Mouse (Mus musculus): Measurements from ENCODE around the gene Rexo1. TPM values are rescaled to one million over a fixed set of nuclear protein-coding genes. Genes with fewer than 3 reads are reported as not detected.

Rexo1 gene
- total and polyA plus RNA-seq, 3 experiments, result 11.6 to 19.8 (median 12.3) TPM

DNA sequence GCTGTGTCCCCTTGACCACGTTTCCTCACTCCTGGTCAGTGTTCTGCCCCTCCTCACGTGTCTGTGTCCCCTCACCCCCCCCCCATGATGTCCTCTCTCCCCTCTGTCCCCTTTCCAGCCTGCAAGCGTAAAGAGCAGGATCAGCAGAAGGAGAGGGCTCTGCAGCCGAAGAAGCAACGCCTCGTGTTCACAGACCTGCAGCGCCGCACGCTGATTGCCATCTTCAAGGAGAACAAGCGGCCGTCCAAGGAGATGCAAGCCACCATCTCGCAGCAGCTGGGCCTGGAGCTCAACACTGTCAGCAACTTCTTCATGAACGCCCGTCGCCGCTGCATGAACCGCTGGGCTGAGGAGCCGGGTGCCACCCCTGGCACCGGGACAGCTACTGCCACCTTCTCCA is 47.6 kb downstream of the Rexo1 start:
- WGBS, result 12% methylated on average over 19 of the region's 19 CpGs
- H3K79me2 ChIP-seq (replicated peaks; ENCODE audit: control insufficient read depth, insufficient read depth, low read length), result no peaks in the 10 kb centered on the region
- no peaks in the 10 kb centered on the region for H3K36me3 ChIP-seq (ENCODE audit: control insufficient read depth, insufficient read depth, low read length)
- intact Hi-C loops (cut with DNase I), result no loop called here
- H3K9ac ChIP-seq (ENCODE audit: low read depth, low read length), result no peak overlapping the region
- no peak for DNase-seq
- H3K4me3 ChIP-seq, result no peak overlapping the region
- H3K27ac ChIP-seq, result no peak overlapping the region
- no peaks in the 10 kb centered on the region; the same call in 1 of the 2 replicates for H3K27me3 ChIP-seq (ENCODE audit: control insufficient read depth, insufficient read depth, low read length)
- no peaks in the 10 kb centered on the region; the same call in 1 of the 2 replicates for H3K4me1 ChIP-seq (ENCODE audit: control insufficient read depth, insufficient read depth, low read length)
- TF ChIP-seq CTCF (IDR thresholded peaks at IDR 0.05) (no peak), EP300 (IDR thresholded peaks at IDR 0.05; ENCODE audit: insufficient read depth, low read depth, low read length) (no peak), POLR2A (IDR thresholded peaks at IDR 0.05; ENCODE audit: insufficient read depth, low read depth, low read length) (no peak)

GRCm38 (mm10) chr10:80510273-80510660 is 51.1 kb downstream of the Rexo1 start:
- 59% methylated on average over 10 of the region's 10 CpGs for WGBS
- TF ChIP-seq CTCF (IDR thresholded peaks at IDR 0.05) (no peak), POLR2A (IDR thresholded peaks at IDR 0.05; ENCODE audit: insufficient read depth, low read depth, low read length) (no peak), EP300 (IDR thresholded peaks at IDR 0.05; ENCODE audit: insufficient read depth, low read depth, low read length) (no peak)
- intact Hi-C loops (cut with DNase I), result no loop called here
- no peak overlapping the region for H3K9ac ChIP-seq (ENCODE audit: low read depth, low read length)
- H3K79me2 ChIP-seq (replicated peaks; ENCODE audit: control insufficient read depth, insufficient read depth, low read length), result no peaks in the 10 kb centered on the region
- H3K4me1 ChIP-seq (ENCODE audit: control insufficient read depth, insufficient read depth, low read length), result no peaks in the 10 kb centered on the region; the same call in 1 of the 2 replicates
- H3K4me3 ChIP-seq, result no peak overlapping the region
- no peaks in the 10 kb centered on the region for H3K36me3 ChIP-seq (ENCODE audit: control insufficient read depth, insufficient read depth, low read length)
- no peak for DNase-seq
- peaks cover 3% of the 10 kb centered on the region; the same call in 1 of the 2 replicates for H3K27me3 ChIP-seq (ENCODE audit: control insufficient read depth, insufficient read depth, low read length)
- no peak overlapping the region for H3K27ac ChIP-seq

- peak; percentile 99 for TF ChIP-seq CTCF (IDR thresholded peaks at IDR 0.05)
- TF ChIP-seq EP300 (IDR thresholded peaks at IDR 0.05; ENCODE audit: insufficient read depth, low read depth, low read length), result peak; percentile 74; the same call in 1 of the 2 replicates
- no peak for TF ChIP-seq POLR2A (IDR thresholded peaks at IDR 0.05; ENCODE audit: insufficient read depth, low read depth, low read length)
- H3K36me3 ChIP-seq (ENCODE audit: control insufficient read depth, insufficient read depth, low read length), result no peaks in the 10 kb centered on the region
- peaks cover 3% of the 10 kb centered on the region; the same call in 1 of the 2 replicates for H3K27me3 ChIP-seq (ENCODE audit: control insufficient read depth, insufficient read depth, low read length)
- H3K9ac ChIP-seq (ENCODE audit: low read depth, low read length), result peak overlapping the region; percentile 69
- 7% methylated on average over 20 of the region's 20 CpGs for WGBS
- peak; percentile 76 to 85 for DNase-seq
- peak overlapping the region; percentile 50 for H3K4me3 ChIP-seq
- no peaks in the 10 kb centered on the region; the same call in 1 of the 2 replicates for H3K4me1 ChIP-seq (ENCODE audit: control insufficient read depth, insufficient read depth, low read length)
- intact Hi-C loops (cut with DNase I), result loop anchor here (1.0 to 5.0 kb wide), 3 partner anchors 48 to 132 kb away; no protein-coding TSS in a partner anchor
- no peak overlapping the region for H3K27ac ChIP-seq
- no peaks in the 10 kb centered on the region for H3K79me2 ChIP-seq (replicated peaks; ENCODE audit: control insufficient read depth, insufficient read depth, low read length)
These were observed 51.7 kb downstream of the Rexo1 start for GRCm38 (mm10) chr10:80509412-80510272.

DNA sequence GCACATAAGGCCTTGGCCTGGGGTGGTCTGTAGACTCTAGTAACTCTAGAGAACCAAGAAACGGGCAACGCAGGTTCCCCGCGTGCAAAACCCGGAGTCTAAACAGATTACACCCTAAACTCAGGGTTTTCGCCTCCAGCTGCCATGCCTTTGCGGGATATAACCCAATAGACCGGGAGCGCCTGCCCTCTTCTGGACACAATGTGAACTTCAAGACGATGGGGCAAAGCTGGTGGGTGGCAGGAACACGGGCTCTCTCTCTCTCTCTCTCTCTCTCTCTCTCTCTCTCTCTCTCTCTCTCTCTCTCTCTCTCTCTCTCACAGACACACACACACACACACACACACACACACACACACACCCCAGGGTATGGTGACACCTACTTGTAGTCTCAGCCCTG is 55.1 kb downstream of the Rexo1 start:
- TF ChIP-seq CTCF (IDR thresholded peaks at IDR 0.05) (peak; percentile 71), EP300 (IDR thresholded peaks at IDR 0.05; ENCODE audit: insufficient read depth, low read depth, low read length) (no peak)
- Histone ChIP-seq H3K4me1 (ENCODE audit: control insufficient read depth, insufficient read depth, low read length) (no peaks in the 10 kb centered on the region; the same call in 1 of the 2 replicates), H3K27ac (no peak overlapping the region), H3K9ac (ENCODE audit: low read depth, low read length) (no peak overlapping the region), H3K4me3 (no peak overlapping the region), H3K79me2 (replicated peaks; ENCODE audit: control insufficient read depth, insufficient read depth, low read length) (no peaks in the 10 kb centered on the region), H3K27me3 (ENCODE audit: control insufficient read depth, insufficient read depth, low read length) (peaks cover 12% of the 10 kb centered on the region), H3K36me3 (ENCODE audit: control insufficient read depth, insufficient read depth, low read length) (no peaks in the 10 kb centered on the region)
- peak; percentile 41 to 79 for DNase-seq
- intact Hi-C loops (cut with DNase I), result loop anchor here (5.0 kb wide), 2 partner anchors 51 to 129 kb away; no protein-coding TSS in a partner anchor
- WGBS, result 0% methylated on average over 11 of the region's 11 CpGs

DNA sequence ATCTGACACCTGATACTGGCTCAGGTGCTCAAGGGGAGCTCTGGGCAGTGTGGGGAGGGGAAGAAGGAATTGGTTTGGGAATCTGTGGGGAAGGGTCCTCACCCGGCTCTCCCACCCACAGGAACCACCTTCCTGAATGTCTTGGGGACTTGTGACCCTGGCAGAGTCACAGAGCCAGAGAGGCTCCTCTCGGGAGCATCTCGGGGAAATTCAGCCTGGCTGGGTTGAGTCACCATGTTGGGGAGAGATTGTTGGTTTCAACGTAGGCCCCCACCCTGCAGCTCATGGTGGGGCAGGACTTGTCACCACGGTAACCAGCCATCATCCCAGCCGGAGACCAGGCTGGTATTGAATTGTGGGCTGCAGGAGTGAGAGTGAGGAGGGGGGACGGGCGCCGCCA is 56.6 kb downstream of the Rexo1 start:
- no peak overlapping the region for H3K27ac ChIP-seq
- H3K27me3 ChIP-seq (ENCODE audit: control insufficient read depth, insufficient read depth, low read length), result peaks cover 13% of the 10 kb centered on the region
- DNase-seq, result no peak
- TF ChIP-seq CTCF (IDR thresholded peaks at IDR 0.05) (no peak), EP300 (IDR thresholded peaks at IDR 0.05; ENCODE audit: insufficient read depth, low read depth, low read length) (no peak), POLR2A (IDR thresholded peaks at IDR 0.05; ENCODE audit: insufficient read depth, low read depth, low read length) (no peak)
- intact Hi-C loops (cut with DNase I), result loop anchor here (5.0 kb wide), 2 partner anchors 53 to 127 kb away; no protein-coding TSS in a partner anchor
- no peak overlapping the region for H3K4me3 ChIP-seq
- H3K9ac ChIP-seq (ENCODE audit: low read depth, low read length), result no peak overlapping the region
- 8% methylated on average over 9 of the region's 9 CpGs for WGBS
- no peaks in the 10 kb centered on the region for H3K79me2 ChIP-seq (replicated peaks; ENCODE audit: control insufficient read depth, insufficient read depth, low read length)
- H3K4me1 ChIP-seq (ENCODE audit: control insufficient read depth, insufficient read depth, low read length), result no peaks in the 10 kb centered on the region; the same call in 1 of the 2 replicates
- no peaks in the 10 kb centered on the region for H3K36me3 ChIP-seq (ENCODE audit: control insufficient read depth, insufficient read depth, low read length)
